Mouse (Mus musculus): ENCODE measurements at regions not wholly inside any gene's neighbourhood (a gene's known extent, or its start where the extent isn't known, plus 50 kb on each side); places are given as distances from the start of the nearest gene placed in this dataset.
A peak's percentile ranks its signal among the peaks of the same experiment; 100 is the strongest.

DNA sequence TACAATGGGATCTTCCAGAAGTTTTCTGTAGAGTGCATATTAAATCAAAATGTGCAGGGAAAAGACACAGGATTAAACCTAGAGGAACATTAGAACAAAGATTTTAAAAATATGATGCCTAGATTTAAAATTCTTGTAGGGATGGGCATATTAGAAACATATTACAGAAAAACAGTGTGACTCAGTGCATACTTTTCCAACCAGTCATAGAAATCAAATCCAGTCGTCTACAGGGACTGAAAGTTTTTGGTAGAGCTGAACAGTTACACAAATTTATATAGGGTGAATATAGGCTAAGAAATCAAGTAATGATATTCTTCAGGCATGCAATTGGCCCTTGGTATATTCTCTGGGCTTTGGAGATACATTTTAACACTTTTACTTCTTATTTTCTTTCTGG lies 845.3 kb upstream of the Rgs18 start:
- intact Hi-C loops (cut with DNase I), result no loop called here
- no peak for DNase-seq (ENCODE audit: low spot score in 2 of 2)

- no peak for DNase-seq (ENCODE audit: low spot score in 2 of 2)
- intact Hi-C loops (cut with DNase I), result no loop called here
Observed at GRCm38 (mm10) chr1:145614326-145614725, 839.1 kb upstream of the Rgs18 start.

- peak in 1 of 2 experiments; percentile 28 for DNase-seq (ENCODE audit: low spot score in 2 of 2)
Observed at GRCm38 (mm10) chr1:145596983-145597382, 821.7 kb upstream of the Rgs18 start.

DNA sequence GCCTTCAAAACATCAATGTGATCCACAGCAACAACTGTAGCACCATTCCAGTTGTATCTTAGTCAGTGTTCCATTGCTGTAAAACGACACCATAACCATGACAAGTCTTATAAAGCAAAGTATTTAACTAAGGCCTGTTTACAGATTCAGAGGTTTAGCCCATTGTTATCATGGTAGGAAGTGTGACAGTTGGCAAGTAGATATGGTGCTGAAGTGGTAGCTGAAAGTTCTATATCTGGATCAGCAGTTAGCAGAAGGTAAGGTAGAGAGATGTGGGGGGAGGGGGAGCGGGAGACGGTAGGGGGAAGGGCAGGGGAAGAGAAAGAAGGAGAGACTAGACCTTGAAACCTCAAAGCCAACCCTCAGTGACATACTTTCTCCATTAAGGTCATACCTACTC lies 804.2 kb upstream of the Rgs18 start:
- intact Hi-C loops (cut with DNase I), result no loop called here
- no peak for DNase-seq (ENCODE audit: low spot score in 2 of 2)

More at GRCm38 (mm10) chr1:145596983-145597382, 821.7 kb upstream of the Rgs18 start:
- intact Hi-C loops (cut with DNase I), result no loop called here

DNA sequence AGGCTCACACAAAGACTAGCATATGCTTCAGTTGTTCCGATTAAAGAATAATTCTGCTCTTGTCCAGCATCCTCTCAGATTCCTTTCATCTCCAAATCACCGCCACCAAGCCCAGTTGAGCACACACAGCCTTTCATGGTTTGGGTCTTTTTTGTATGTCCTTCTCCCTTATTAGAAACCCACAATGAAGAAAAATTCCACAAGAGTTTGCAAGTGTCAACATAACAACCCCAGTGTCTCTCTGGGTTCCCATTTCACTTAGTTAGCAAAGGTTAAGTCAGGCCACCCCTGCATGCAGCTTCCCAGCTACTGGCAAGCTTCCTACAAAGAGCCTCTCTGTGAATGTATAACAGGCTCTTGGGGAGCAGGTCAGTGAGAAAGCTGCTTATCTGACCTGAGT lies 794.8 kb upstream of the Rgs18 start:
- intact Hi-C loops (cut with DNase I), result no loop called here
- no peak for DNase-seq (ENCODE audit: low spot score in 2 of 2)

GRCm38 (mm10) chr1:145561347-145561746 lies 786.1 kb upstream of the Rgs18 start:
- intact Hi-C loops (cut with DNase I), result no loop called here
- no peak for DNase-seq (ENCODE audit: low spot score in 2 of 2)
